Mouse (Mus musculus) forebrain, embryonic 13.5 days (tissue): ENCODE results near the gene B4galnt1. TPM values are rescaled to one million over a fixed set of nuclear protein-coding genes. Genes with fewer than 3 reads are reported as not detected.

Experiments used
- polyA plus RNA-seq: library from polyadenylated mRNA; unstranded; fragments of >200 nt; fragmentation: Nextera tagmentation; extraction: Ambion mirVana; gene quantifications from 2 replicates; pipeline ENCODE4 v1.2.1, GENCODE M21; 2015

The B4galnt1 gene
- polyA plus RNA-seq, 1 experiment from 2014 or later, result 16.7 TPM

Other genes starting within 250 kb of the B4galnt1 start
- 27.8 and 30.9 TPM in 2 replicates for gene Ctdsp2, start 186.5 kb upstream of the B4galnt1 start, polyA plus RNA-seq
- 0.15 and 0.19 TPM in 2 replicates for gene Avil, start 164.5 kb upstream of the B4galnt1 start, polyA plus RNA-seq
- 74.7 and 78.4 TPM in 2 replicates for gene Tsfm, start 134.4 kb upstream of the B4galnt1 start, polyA plus RNA-seq
- 29.3 and 30.0 TPM in 2 replicates for gene Mettl1, start 123.8 kb upstream of the B4galnt1 start, polyA plus RNA-seq
- gene Eef1akmt3, start 123.7 kb upstream of the B4galnt1 start, polyA plus RNA-seq, result 0.08 and 0.14 TPM in 2 replicates
- 0.06 TPM in 1 of 2 replicates, not detected in the other for gene Cyp27b1, start 117.0 kb upstream of the B4galnt1 start, polyA plus RNA-seq
- gene March9, start 105.0 kb upstream of the B4galnt1 start, polyA plus RNA-seq, result 4.0 and 4.5 TPM in 2 replicates
- gene Cdk4, start 101.7 kb upstream of the B4galnt1 start, polyA plus RNA-seq, result 2,414 and 2,431 TPM in 2 replicates
- gene Tspan31, start 95.0 kb upstream of the B4galnt1 start, polyA plus RNA-seq, result 133 and 141 TPM in 2 replicates
- 1.5 and 1.7 TPM in 2 replicates for gene Agap2, start 89.9 kb upstream of the B4galnt1 start, polyA plus RNA-seq
- 94.8 and 101 TPM in 2 replicates for gene Os9, start 44.1 kb upstream of the B4galnt1 start, polyA plus RNA-seq
- gene Slc26a10, start 15.4 kb downstream of the B4galnt1 start, polyA plus RNA-seq, result 0.93 and 1.1 TPM in 2 replicates
- gene Arhgef25, start 24.9 kb downstream of the B4galnt1 start, polyA plus RNA-seq, result 24.3 and 25.8 TPM in 2 replicates
- 150 and 155 TPM in 2 replicates for gene Dtx3, start 30.5 kb downstream of the B4galnt1 start, polyA plus RNA-seq
- 18.8 and 19.5 TPM in 2 replicates for gene Pip4k2c, start 46.4 kb downstream of the B4galnt1 start, polyA plus RNA-seq
- 45.4 and 47.6 TPM in 2 replicates for gene Kif5a, start 98.1 kb downstream of the B4galnt1 start, polyA plus RNA-seq
- 262 and 282 TPM in 2 replicates for gene Dctn2, start 101.1 kb downstream of the B4galnt1 start, polyA plus RNA-seq
- gene Mbd6, start 123.8 kb downstream of the B4galnt1 start, polyA plus RNA-seq, result 13.6 and 16.7 TPM in 2 replicates
- gene Mars, start 146.6 kb downstream of the B4galnt1 start, polyA plus RNA-seq, result 137 and 138 TPM in 2 replicates
- 0.39 and 0.72 TPM in 2 replicates for gene Arhgap9, start 156.7 kb downstream of the B4galnt1 start, polyA plus RNA-seq
- 1.1 and 2.1 TPM in 2 replicates for gene Gli1, start 176.7 kb downstream of the B4galnt1 start, polyA plus RNA-seq
- 0.03 and 0.06 TPM in 2 replicates for gene Inhbe, start 189.2 kb downstream of the B4galnt1 start, polyA plus RNA-seq
- not detected in 2 replicates for gene Inhbc, start 205.2 kb downstream of the B4galnt1 start, polyA plus RNA-seq
- 35.7 and 39.3 TPM in 2 replicates for gene R3hdm2, start 215.1 kb downstream of the B4galnt1 start, polyA plus RNA-seq